Mouse (Mus musculus): ENCODE results near the gene Pdgfb.

GRCm38 (mm10) chr15:79946790-79947189 is 68.0 kb downstream of the Pdgfb start:
- TF ChIP-seq POLR2A (IDR thresholded peaks at IDR 0.05; ENCODE audit: low read depth, low read length) (no peak), CTCF (IDR thresholded peaks at IDR 0.05; ENCODE audit: extremely low read depth, insufficient read depth, insufficient read length, insufficient replicate concordance) (no peak)

All from spleen, adult 2 months (tissue).